Mouse (Mus musculus): ENCODE measurements around the gene Rtn4rl1.

GRCm38 (mm10) chr11:75286868-75287267 is 93.3 kb downstream of the Rtn4rl1 start:
- TF ChIP-seq POLR2A (IDR thresholded peaks at IDR 0.05; ENCODE audit: borderline replicate concordance, insufficient read depth, low read length) (no peak), CTCF (IDR thresholded peaks at IDR 0.05; ENCODE audit: borderline replicate concordance, insufficient read depth, low read depth, low read length) (no peak)

Data from cerebellum, adult 2 months (tissue).